Mouse (Mus musculus): ENCODE measurements around the gene Aqp9.

Gene Aqp9

GRCm38 (mm10) chr9:71168511-71168910, at the start of gene Aqp9:
Gene Aqp9, minus strand, starts transcription at chr9:71168682.
- no peak for DNase-seq

GRCm38 (mm10) chr9:71217793-71218095, 49.3 kb upstream of the Aqp9 start:
- no peak for DNase-seq

- DNase-seq, result no peak
These were observed 48.7 kb upstream of the Aqp9 start for GRCm38 (mm10) chr9:71216996-71217792.

GRCm38 (mm10) chr9:71216036-71216995, 47.8 kb upstream of the Aqp9 start:
- peak; percentile 38 for DNase-seq

GRCm38 (mm10) chr9:71215248-71216035, 47.0 kb upstream of the Aqp9 start, which contains the start of gene Aldh1a2:
Gene Aldh1a2, plus strand, starts transcription at chr9:71215789.
- peak; percentile 70 for DNase-seq

GRCm38 (mm10) chr9:71213636-71214035, 45.2 kb upstream of the Aqp9 start:
- no peak for DNase-seq

- peak; percentile 35 for DNase-seq
These were observed 42.4 kb upstream of the Aqp9 start for GRCm38 (mm10) chr9:71210870-71211269.

GRCm38 (mm10) chr9:71209299-71209698, 40.8 kb upstream of the Aqp9 start:
- no peak for DNase-seq

- DNase-seq, result no peak
These were observed 33.8 kb upstream of the Aqp9 start for GRCm38 (mm10) chr9:71202265-71202664.

- no peak for DNase-seq
These were observed 30.3 kb upstream of the Aqp9 start for GRCm38 (mm10) chr9:71198826-71199225.

GRCm38 (mm10) chr9:71188647-71189415, 20.3 kb upstream of the Aqp9 start:
- peak; percentile 69 for DNase-seq

- no peak for DNase-seq
These were observed 18.9 kb upstream of the Aqp9 start for GRCm38 (mm10) chr9:71187396-71187795.

GRCm38 (mm10) chr9:71185823-71186222, 17.3 kb upstream of the Aqp9 start:
- DNase-seq, result no peak

- no peak for DNase-seq
These were observed 16.8 kb upstream of the Aqp9 start for GRCm38 (mm10) chr9:71185285-71185684.

GRCm38 (mm10) chr9:71179964-71180700, 11.7 kb upstream of the Aqp9 start:
- no peak for DNase-seq

- DNase-seq, result no peak
These were observed 10.9 kb upstream of the Aqp9 start for GRCm38 (mm10) chr9:71179276-71179896.

- no peak for DNase-seq
These were observed 7.2 kb upstream of the Aqp9 start for GRCm38 (mm10) chr9:71175686-71176085.

GRCm38 (mm10) chr9:71174316-71174975, 6.0 kb upstream of the Aqp9 start:
- no peak for DNase-seq

- no peak for DNase-seq
These were observed 5.1 kb upstream of the Aqp9 start for GRCm38 (mm10) chr9:71173533-71173932.

- DNase-seq, result no peak
These were observed 838 bp downstream of the Aqp9 start for GRCm38 (mm10) chr9:71167473-71168215.
